Mouse (Mus musculus): ENCODE measurements around the gene Spata21. TPM values are rescaled to one million over a fixed set of nuclear protein-coding genes. Genes with fewer than 3 reads are reported as not detected.
"Not testable (repeated sequence)": the region's sequence is repeated elsewhere in the genome, so short reads cannot be mapped to it uniquely, and the experiment has no call there.

Spata21 gene
- polyA plus RNA-seq, 1 experiment = not detected

DNA sequence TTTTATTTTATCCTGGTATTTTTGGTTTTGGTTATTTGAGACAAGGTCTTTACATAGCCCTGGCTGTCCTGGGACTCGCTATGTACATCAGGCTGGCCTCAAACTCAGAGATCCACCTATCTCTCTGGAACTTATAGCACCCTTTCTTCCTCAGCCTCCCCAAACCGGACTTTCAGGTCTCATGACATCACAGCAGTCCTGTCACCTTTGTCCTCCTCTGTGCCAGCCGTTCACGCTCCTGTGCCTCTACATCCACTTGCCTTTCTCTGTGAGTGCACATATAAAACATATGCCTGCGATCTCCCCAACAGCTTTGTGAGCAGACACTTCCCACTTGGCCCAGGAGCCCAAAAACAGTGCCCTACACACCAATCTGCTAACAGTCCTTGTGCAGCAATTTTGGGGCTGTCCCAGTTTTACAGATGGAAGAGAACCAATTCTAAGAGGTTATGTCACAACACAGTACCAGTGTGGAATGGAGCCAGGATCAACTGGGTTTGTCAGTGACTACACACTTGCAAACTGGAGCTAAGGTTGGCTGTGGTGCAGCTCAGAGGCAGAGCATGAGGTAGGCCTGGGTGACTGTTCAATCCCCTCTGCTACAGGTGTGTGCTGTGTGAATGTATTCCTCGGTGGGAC, 42.7 kb downstream of the Spata21 start:
- no peak for DNase-seq (ENCODE audit: low spot score)

DNA sequence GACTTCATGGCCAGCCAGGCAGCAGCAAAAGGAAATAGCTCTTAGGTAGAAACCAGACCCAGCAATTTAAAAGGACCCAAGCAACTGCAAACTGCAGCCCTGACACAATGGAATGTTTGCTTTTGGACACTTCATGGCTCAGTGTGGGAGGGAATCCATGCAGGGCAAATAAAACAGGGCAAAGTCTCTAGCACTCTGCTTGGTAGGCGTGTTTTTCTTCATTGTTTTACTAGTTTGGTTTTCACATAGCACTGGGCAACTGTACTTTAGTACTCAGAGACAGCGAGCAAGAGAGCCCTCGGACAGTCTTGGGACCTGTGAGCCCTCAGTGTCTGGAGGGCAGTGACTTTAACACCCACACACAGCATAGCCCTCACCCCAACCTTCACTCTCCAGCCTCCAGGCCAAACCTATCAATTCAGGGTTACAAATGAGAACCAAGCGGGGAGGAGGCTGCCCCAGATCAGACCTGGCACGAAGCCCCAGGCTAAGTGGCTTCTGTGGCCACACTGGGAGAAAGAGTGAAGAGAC, 43.5 kb downstream of the Spata21 start:
- DNase-seq (ENCODE audit: low spot score) = no peak

DNA sequence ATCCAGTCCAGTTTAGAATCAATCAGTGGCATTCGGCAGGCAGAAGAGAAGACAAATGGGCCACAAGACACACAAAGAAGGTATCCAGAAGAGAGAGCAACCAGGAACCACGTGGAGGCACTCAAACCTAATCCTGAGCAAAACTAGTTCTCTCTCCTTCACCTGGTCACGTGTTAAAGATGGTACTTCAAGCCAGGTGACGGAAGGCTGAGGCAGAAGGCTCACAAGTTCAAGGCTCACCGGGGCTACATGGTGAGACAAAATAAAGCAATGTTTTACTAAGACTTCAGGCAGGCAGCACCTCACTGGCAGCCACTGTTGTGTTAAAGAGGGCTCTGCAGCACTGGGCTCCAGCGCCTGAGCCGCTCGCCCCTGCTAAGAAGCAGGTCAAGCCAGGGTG, 44.1 kb downstream of the Spata21 start:
- DNase-seq (ENCODE audit: low spot score) = no peak

DNA sequence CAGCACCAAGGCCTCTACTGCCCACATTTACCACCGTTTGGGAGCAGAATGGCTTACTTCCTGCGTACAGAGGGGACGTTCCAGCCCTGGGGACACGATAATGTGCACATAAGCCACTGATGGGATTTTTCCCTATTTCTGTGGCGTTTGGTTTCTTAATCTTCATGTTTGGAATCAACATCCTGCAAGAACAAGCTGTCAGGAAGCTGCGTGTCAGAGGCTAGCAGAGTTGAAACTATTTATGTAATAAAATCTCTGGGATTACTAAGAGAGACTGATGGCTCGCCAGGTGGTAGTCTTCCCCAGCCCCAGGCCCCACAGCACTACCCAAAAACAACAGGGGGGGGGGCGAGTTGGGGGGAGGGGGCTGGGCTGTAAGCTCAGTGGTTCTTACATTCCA, 45.1 kb downstream of the Spata21 start:
- no peak for DNase-seq (ENCODE audit: low spot score)

DNA sequence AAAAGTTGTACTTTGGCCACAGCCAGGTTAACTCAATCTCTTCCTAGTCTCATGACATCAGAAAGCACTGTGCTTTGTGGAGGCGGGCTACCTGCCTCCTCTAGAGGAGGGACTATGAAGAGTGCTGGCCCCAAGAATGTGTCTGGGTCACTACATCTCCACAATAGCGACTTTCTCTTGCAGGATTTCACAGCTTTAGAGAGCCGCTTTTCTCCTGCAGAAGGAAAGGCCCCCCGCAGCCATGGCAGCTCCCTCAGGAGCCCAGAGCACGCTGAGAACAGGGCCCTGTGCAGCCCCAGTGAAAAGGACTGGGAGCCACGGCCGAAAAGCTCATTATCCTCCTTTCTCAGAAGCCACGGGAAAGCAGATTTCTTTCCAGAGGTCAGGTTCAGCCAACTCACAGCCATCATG, 45.9 kb downstream of the Spata21 start:
- DNase-seq (ENCODE audit: low spot score) = no peak

DNA sequence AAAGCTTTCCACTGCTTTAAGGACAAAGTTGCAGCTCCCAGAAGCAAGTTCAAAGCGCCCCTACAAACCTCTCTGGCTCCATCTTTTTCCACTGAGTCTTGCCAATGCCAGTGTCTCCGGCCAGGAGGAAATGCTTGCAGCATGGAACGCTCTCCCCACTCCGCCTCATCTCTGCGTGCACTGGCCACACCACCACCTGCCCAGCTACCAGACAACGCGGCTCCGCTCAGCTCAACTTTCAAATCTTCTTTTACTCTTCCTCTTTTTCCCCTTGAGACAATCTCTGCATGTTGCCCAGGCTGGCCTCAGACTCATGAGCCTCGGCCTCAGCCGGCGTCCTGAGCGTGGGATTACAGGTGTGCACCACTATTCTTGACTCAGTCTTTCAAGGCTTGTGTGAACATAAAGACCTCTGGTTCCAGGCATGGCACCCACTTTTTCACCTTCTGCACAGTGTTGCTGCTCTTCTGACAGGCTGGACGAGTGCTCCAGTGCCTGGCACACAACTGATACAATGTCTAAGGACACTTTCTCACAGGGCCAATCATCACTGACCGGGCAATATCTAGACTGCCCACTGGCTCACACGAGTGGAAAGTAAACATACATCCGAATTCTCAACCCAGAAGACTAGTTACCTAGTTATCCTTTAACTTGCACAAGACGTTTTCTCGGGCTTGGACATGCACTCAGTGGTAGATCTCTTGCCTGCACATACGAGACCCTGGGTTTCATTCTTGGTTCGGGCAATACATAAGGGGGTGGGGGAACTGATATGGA, 46.8 kb downstream of the Spata21 start:
- DNase-seq (ENCODE audit: low spot score) = no peak

DNA sequence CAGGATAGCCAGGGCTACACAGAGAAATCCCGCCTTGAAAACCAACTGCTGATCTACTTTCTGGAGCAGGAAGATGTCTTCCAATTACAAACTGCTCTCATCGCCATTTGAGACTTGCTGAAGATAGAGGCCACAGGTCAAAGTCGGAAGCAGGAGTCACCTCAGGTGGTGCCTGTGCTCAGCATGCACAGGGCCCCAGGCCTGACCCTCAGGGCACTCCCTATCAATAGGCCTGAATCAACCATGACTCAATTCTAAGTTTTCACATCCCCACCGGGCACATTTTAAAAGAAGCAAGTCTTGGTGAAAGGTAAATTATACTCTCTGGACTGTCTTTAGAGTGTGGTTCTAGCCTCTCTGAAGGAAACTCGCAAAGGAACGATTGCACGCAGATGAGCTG, 48.0 kb downstream of the Spata21 start:
- DNase-seq (ENCODE audit: low spot score) = no peak

DNA sequence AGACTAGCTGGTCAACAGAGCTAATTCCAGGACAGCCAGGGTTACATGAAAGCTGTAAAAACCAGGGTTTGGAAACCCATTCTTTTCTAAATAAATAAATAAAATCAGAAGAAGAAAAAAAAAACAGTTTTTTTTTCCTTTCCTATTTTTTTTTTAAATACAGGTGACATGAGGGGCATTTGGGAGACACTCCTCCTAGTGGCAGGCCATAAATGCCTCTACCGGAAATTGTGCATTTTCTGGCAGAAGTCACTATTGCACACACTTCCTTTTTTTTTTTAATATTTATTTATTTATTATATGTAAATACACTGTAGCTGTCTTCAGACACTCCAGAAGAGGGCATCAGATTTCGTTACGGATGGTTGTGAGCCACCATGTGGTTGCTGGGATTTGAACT, 49.6 kb downstream of the Spata21 start:
- DNase-seq (ENCODE audit: low spot score) = not testable (repeated sequence)

DNA sequence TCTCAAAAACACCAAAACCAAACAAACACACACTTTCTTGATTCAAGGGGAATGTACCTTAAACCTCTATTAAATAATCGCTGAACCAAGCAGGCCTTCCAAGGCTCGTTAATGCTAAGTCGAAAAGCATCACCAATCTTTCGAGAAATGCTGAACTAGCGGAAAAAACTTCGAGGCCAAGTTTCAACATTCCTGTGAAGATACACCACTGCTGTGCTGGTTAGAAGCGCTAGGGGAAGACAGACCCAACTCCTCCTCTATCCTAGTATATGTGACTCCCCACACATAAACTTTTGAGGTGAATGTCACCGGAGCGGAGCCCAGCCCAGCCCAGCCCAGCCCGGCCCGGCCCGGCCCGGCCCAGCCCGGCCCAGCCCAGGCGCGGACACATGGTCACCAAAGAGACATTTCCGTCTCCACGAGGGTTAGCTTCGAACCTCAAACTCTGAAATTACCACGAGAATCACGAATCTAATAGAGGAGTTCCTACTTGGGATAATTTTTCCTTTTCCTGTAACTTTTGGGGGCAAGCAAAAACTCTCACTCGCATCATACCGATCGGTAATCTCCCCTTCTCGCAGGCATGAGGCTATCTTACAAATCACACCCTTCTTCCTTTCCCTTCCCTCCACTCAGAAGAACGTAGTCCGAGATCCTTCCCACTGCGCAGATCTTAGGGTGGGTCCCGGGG, 50.4 kb downstream of the Spata21 start:
- no peak for DNase-seq (ENCODE audit: low spot score)

DNA sequence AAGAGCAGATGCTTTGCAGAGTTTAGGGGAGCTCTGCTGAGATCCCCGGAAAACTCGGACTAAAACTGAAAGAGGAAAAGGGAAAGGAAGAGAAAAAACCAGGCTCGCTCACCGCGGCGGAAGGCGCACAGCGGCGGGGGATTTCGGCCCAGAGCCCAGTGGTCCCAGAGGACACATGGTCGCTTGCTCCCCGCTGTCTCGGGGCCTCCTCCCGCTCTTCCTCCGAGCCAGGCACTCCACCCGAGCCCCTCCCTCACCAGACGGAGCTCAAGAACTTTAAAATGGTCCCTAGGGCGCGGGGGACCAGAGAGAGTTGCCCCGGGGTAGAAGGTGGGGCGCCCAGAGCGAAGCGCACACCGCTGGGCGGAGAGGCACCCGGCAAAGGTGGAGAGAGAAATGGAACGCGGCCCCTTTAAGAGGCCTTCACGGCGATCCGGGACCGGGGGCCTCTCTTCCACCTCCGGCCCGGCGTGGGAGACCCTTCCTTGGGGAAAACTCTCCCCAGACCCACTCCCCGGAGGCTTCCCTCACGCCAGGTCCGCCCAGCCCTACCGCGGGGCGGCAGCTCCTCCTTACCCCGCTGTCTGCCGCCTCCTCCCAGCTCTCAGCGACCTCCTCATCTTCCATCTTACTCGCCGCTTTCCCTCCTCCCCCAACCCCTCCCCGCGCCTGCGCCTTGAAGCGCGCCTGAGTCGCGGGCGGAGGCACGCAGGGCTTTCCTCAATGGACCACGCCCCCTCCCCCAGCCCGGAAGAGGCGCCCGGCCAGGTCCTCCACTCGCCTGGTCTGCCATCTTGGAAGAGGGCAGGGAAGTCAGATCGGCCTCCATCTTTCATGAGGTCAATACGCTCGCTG, 51.2 kb downstream of the Spata21 start, which contains the start of gene Szrd1:
Gene Szrd1 (minus strand): TSS at position 660 of the 855 bp plus-strand sequence.
- DNase-seq (ENCODE audit: low spot score) = peak; percentile 98

DNA sequence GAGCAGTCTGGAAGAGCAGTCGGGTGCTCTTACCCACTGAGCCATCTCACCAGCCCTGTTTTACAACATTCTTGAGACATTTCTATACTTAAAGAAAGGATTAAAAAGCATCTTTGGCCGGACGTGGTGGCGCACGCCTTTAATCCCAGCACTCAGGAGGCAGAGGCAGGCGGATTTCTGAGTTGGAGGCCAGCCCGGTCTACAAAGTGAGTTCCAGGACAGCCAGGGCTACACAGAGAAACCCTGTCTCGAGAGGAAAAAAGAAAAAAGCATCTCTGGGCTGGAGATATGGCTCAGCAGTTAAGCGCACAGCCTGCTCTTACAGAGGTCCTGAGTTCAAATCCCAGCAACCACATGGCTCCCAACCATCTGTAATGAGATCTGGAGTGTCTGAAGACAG, 52.2 kb downstream of the Spata21 start:
- not testable (repeated sequence) for DNase-seq (ENCODE audit: low spot score)

DNA sequence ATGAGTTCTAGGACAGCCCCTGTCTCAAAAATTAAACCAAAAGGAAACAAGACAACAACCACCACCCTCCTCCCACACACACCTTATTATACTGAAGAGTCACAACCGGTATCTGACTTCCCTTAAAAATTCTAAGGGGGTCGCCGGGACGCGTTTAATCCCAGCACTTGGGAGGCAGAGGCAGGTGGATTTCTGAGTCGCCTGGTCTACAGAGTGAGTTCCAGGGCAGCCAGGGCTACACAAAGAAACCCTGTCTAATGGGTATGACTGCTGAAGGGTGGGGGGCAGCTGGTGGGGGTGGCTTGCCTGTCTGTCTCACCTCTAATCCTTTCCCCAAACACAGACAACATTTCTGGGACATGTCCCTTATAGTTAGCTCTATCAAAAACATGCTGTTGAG, 52.8 kb downstream of the Spata21 start:
- DNase-seq (ENCODE audit: low spot score) = no peak

DNA sequence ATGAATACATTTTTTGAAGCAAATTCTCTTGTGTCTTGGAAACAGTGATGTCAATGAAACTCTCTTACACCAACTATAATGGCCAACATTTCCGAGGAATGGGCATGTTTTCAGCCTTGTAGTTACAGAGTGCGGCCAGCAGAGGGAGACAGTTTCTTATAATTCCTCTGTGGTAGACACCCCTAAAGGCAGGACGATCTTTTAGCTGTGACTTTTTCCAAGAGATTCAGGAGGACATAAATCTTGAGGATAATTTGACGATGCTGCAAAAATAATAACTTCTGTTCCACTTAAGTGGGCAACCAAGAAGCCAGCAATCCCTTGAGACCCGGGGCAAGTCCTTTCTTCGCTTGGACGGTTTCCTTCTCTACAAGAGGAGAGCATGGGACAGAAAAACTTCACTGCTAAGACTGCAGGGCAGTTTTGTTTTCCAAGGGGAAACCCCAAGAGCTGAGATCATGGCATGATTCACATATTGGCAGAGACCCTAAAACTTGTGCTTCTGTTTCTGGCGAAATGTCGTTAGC, 54.2 kb downstream of the Spata21 start:
- DNase-seq (ENCODE audit: low spot score) = no peak

DNA sequence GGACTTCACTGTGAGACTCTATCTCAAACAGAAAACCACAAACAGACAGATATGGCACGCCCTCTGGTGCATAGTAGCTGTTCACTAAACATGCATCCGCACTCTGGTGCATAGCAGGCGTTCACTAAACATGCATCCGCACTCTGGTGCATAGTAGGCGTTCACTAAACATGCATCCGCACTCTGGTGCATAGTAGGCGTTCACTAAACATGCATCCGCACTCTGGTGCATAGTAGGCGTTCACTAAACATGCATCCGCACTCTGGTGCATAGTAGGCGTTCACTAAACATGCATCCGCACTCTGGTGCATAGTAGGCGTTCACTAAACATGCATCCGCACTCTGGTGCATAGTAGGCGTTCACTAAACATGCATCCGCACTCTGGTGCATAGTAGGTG, 57.0 kb downstream of the Spata21 start:
- DNase-seq (ENCODE audit: low spot score) = not testable (repeated sequence)

DNA sequence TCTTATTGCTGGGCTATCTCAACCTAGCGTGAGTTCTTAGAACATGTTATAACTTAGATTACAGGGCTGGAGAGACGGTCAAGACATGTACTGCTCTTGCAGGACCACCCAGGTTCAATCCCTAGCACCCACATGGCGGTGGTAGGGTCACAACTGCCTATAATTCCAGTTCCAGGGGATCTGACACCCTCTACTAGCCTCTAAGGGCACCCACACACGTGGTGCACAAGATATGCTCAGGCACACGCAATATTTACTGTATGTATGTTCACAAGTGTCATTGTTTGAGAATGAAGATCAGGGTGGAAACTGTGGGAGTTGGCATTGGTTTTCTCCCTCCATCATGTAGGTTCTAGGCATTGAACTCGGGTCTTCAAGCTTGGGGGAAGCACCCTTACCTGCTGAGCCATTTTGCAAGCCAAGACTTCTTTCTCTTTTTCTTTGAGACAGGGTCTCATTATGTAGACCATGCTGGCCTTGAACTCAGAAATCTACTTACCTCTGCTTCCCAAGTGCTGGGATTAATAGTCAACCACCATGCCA, 58.4 kb downstream of the Spata21 start:
- no peak for DNase-seq (ENCODE audit: low spot score)

DNA sequence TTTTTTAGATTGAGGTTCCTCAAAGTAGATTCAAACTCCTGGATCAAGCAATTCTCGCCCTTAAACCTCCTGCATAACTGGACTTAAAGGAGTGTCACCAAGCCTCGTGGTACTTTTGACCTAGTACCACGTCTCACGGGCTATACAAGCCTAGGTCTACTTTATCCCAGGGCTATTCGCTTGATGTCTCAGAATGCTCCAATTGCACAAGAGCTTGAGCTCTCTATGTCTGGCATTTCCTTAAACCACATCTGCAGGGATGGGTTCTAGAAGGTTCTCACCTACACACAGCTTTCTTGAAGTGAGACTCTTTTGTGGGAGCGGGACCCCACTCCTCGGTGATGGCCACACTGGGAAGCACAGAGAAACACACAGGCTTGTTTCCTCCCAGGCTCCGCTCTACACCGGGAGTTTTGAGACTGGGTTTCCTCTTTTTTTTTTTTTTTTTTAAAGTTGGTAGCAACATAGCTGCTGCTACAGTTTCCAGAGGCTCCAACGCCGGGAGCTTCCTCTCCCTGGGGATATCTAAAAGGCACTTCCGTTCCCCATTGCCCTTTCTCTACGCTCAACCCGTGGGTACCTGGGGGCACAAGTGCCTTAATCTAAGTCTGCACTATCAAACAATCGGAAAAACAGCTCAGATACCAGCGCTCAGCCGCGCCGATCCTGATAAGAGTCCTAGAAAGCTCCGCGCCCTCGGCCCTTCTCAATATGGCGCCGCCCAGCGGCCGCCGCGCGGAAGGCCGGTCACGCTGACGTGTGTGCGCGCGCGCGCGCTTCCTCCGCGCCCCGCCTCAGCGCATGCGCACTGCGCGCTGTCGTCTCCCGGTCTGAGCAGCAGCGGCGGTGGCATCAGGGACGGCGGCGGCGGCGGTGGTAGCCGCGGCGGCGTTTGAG, 59.2 kb downstream of the Spata21 start, which contains the start of gene Fbxo42:
Gene Fbxo42 (plus strand): TSS at position 802 of the 897 bp plus-strand sequence.
- peak; percentile 96 for DNase-seq (ENCODE audit: low spot score)

DNA sequence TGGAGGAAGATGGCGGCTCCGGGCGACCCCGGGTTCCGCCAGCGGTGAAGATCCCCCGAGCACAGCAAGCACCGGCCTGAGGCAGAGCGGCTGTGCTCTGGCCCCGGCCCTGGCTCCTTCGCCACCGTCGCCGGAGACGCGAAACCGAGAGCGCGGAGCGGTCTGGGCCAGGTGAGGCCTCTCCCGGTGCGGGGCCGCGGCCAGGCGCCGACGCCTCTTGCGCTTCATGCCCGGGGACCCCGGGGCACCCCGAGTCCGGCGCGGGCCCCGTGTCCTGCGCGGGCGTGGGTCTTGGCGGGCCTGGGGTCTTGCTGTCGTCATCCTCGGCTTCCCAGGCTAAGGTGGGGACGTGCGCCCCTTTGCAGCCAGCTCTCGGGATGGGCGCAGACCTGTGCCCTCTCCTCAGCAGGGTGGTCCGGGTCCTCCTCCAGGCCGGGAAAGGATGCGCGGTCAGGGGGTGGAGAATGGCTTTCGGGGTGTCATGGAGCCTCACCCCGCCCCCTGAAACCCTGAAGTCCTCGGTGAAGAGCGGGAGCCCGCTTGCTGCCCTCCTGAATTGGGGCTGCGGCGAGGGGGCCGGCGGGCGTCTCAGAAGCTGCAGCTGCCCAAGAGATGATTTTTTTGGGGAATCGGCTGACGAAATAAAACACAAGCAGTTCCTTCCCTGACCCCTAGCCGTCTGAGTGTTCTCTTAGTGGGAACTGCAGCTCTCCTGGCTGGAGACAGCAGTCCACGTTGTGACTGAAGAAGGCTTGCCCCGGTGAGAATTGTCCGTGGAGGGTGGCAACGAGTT, 60.1 kb downstream of the Spata21 start:
- no peak for DNase-seq (ENCODE audit: low spot score)

DNA sequence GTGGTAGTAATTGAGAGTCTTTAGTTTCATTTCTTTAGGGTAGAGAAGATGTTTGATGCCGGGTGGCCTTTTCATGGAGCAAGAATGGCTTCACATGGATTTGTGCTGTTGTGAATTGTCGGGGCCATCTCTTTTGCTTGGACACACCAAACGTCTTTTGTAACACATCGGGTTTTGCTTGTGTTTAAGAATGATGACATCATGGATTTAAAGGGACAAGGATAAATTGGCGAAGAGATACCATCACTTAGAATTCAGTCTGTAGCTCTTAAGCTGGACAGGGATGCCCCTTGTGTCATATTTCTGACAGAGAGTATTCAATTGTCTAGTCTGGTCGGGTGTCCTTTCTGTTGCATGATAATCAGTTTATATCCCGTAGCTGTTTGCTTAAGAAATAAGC, 61.0 kb downstream of the Spata21 start:
- no peak for DNase-seq (ENCODE audit: low spot score)

DNA sequence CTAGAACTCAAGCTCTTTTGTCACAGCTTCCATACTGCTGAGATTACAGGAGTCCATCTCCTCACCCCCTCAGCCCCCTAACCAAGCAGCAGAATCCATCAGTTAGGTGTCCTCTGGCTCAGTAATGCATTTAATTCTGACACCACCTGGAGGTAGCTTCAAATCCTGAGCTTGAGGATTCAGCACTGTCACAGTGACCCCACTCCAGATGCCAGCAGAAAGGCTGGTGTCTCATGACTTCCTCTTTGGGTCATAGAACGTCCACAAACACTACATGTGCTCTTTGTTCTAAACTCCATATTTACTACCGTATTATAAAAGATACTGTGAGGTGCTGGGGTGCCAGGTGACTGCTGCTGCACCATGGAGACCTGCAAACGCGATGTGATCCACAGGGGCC, 69.4 kb downstream of the Spata21 start:
- no peak for DNase-seq (ENCODE audit: low spot score)

Measured in urinary bladder, adult 2 months (tissue).